Mouse (Mus musculus) liver, postnatal 0 days (tissue): Measurements from ENCODE around the gene Gpr39.

Source experiments
- CTCF ChIP-seq: sonication (generic); IDR thresholded peaks from 2 replicates; pipeline ENCODE4 v1.5.1; 2016; ENCODE audit warnings: antibody characterized with exemption, low read depth
- EP300 ChIP-seq: IDR thresholded peaks from 2 replicates; pipeline ENCODE4 v1.6.1; 2016; ENCODE audit warnings: antibody characterized with exemption, low read depth, mild to moderate bottlenecking

- no peak for TF ChIP-seq CTCF
- no peak for TF ChIP-seq EP300
These were observed 131.6 kb downstream of the Gpr39 start for GRCm38 (mm10) chr1:125808426-125808825.
